Mouse (Mus musculus) kidney, postnatal 0 days (tissue): Measurements from ENCODE around the gene Ntf3. TPM values are rescaled to one million over a fixed set of nuclear protein-coding genes. Genes with fewer than 3 reads are reported as not detected.

Experiments used
- ATAC-seq: fragments of 200-750 bp; cut with Nextera tagmentation; replicated peaks from 2 replicates; pipeline ENCODE4 v1.8.0; 2017; ENCODE audit warnings: low read depth, moderate number of reproducible peaks, moderate TSS enrichment, moderate library complexity; ENCODE audit not compliant: low FRiP score
- DNase-seq: peaks from one replicate; pipeline ENCODE4 v3.0.0-alpha.2; 2016; ENCODE audit warnings: low spot score
- H3K27ac ChIP-seq: fragments of 300-500 bp; sonication (generic); 2 replicates; pipeline ENCODE4 v1.5.1; 2014; ENCODE audit warnings: mild to moderate bottlenecking
- H3K27me3 ChIP-seq: fragments of 300-500 bp; sonication (generic); 2 replicates; pipeline ENCODE4 v1.6.1; 2014; ENCODE audit warnings: low read length, mixed read lengths; ENCODE audit not compliant: insufficient read depth
- H3K36me3 ChIP-seq: fragments of 300-500 bp; sonication (generic); 2 replicates; pipeline ENCODE4 v1.6.1; 2014; ENCODE audit warnings: low read length, mixed read lengths; ENCODE audit not compliant: insufficient read depth
- H3K4me1 ChIP-seq: fragments of 300-500 bp; sonication (generic); replicated peaks from 2 replicates; pipeline ENCODE4 v1.6.1; 2014; ENCODE audit warnings: antibody characterized with exemption, low read length, mixed read lengths; ENCODE audit not compliant: insufficient read depth
- H3K4me2 ChIP-seq: fragments of 300-500 bp; sonication (generic); 2 replicates; pipeline ENCODE4 v1.6.1; 2014; ENCODE audit warnings: mild to moderate bottlenecking, low read length, moderate library complexity, mixed read lengths
- H3K4me3 ChIP-seq: fragments of 300-500 bp; sonication (generic); replicated peaks from 2 replicates; pipeline ENCODE4 v1.5.1; 2014; ENCODE audit warnings: low read depth, low read length
- H3K9ac ChIP-seq: fragments of 300-500 bp; sonication (generic); 2 replicates; pipeline ENCODE4 v1.6.1; 2014; ENCODE audit warnings: low read depth, low read length
- H3K9me3 ChIP-seq: fragments of 300-500 bp; sonication (generic); replicated peaks from 2 replicates; pipeline ENCODE4 v1.6.1; 2016; ENCODE audit warnings: low read length, inconsistent platforms, mixed read lengths
- CTCF ChIP-seq: IDR thresholded peaks from 2 replicates; pipeline ENCODE4 v1.5.1; 2016; ENCODE audit warnings: antibody characterized with exemption, low read depth, mild to moderate bottlenecking, moderate library complexity
- WGBS: fragments of 180-500 bp; shearing (Covaris S2); extraction: QIAGEN DNeasy Blood & Tissue Kit; methylation state at CpG from one replicate; pipeline ENCODE4 v1.1.7; 2014; 5-methylcytosine and 5-hydroxymethylcytosine counted together
- polyA plus RNA-seq: library from polyadenylated mRNA; unstranded; fragments of >200 nt; fragmentation: Nextera tagmentation; extraction: Ambion mirVana; gene quantifications from 2 replicates; pipeline ENCODE4 v1.2.1, GENCODE M21; 2015

Gene Ntf3
- polyA plus RNA-seq, 1 experiment from 2014 or later = 14.6 TPM

DNA sequence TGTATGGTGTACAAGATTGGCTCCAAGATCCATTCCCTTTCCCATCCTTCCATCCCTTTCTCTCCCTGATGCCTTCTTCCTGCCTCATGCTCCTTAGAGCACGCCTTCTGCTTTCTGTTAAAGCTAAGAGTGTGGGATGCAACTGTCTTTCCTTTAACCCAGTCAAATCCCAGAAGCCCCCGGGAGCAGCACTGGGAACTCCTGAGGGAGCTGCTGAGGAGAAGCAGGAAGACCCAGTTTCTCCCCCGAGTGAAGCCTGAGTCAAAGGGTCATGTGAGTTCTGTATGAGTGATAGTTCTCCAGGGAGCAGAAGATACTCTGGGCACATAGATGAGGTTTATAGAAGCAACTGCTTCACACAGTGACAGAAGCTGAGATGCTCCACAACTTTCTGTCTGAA is 109.0 kb downstream of the Ntf3 start:
- Histone ChIP-seq H3K27me3 (no peaks in the 10 kb centered on the region), H3K4me1 (no peaks in the 10 kb centered on the region), H3K4me2 (no peak overlapping the region), H3K36me3 (no peaks in the 10 kb centered on the region), H3K4me3 (no peak overlapping the region), H3K9me3 (no peaks in the 10 kb centered on the region), H3K9ac (no peak overlapping the region), H3K27ac (no peak overlapping the region)
- ATAC-seq (no peak), DNase-seq (no peak)
- 61% methylated on average over 3 of the region's 3 CpGs for WGBS
- no peak for TF ChIP-seq CTCF

DNA sequence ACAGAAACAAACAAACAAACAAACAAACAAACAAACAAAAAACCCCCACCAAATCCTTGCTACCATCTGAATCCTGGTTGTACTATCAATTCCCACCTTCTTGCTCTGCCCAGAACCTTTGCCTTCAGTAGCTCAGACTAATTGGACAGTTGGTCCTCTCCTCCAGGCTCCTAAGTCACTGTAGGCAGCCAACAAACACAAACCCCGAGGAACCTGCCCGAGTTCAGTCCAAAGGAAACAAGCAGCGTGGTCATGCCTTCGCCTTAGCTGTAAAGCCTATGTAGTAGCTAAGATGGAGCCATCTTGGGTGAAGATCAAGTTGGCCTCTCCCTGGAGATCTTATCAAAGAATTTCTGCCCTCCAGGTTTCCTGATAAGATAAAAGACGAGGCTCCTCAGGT is 113.6 kb downstream of the Ntf3 start:
- no peak for ATAC-seq
- Histone ChIP-seq H3K9me3 (no peaks in the 10 kb centered on the region), H3K4me3 (no peak overlapping the region), H3K4me1 (no peaks in the 10 kb centered on the region), H3K36me3 (no peaks in the 10 kb centered on the region), H3K27ac (no peak overlapping the region), H3K4me2 (no peak overlapping the region), H3K27me3 (no peaks in the 10 kb centered on the region), H3K9ac (no peak overlapping the region)
- WGBS = 75% methylated on average over 5 of the region's 5 CpGs
- no peak for DNase-seq
- no peak for TF ChIP-seq CTCF
